Mouse (Mus musculus): ENCODE results near the gene Zfp644. TPM values are rescaled to one million over a fixed set of nuclear protein-coding genes. Genes with fewer than 3 reads are reported as not detected.
A peak's percentile ranks its signal among the peaks of the same experiment; 100 is the strongest.
"Not testable (repeated sequence)": the region's sequence is repeated elsewhere in the genome, so short reads cannot be mapped to it uniquely, and the experiment has no call there.

The Zfp644 gene
- polyA plus RNA-seq, 1 experiment from 2014 or later = 84.5 TPM

- Histone ChIP-seq H3K4me2 (peak overlapping the region; percentile 75), H3K4me1 (replicated peaks) (peaks cover 31% of the 10 kb centered on the region), H3K4me3 (replicated peaks) (peak overlapping the region; percentile 77), H3K27me3 (no peaks in the 10 kb centered on the region), H3K27ac (peak overlapping the region; percentile 100), H3K9ac (replicated peaks) (peak overlapping the region; percentile 98), H3K36me3 (peaks cover 6% of the 10 kb centered on the region), H3K9me3 (no peaks in the 10 kb centered on the region)
- ATAC-seq (ENCODE audit: insufficient number of reproducible peaks, insufficient read depth, low FRiP score, low TSS enrichment, low read depth) = peak; percentile 90
- WGBS = under 1% methylated on average over 48 of the region's 63 CpGs
Measured at GRCm38 (mm10) chr5:106695681-106696395, 1.2 kb downstream of the Zfp644 start.

GRCm38 (mm10) chr5:106695141-106695540, 1.9 kb downstream of the Zfp644 start:
- Histone ChIP-seq H3K9me3 (no peaks in the 10 kb centered on the region), H3K27ac (peak overlapping the region; percentile 100), H3K4me2 (peak overlapping the region; percentile 75), H3K27me3 (no peaks in the 10 kb centered on the region), H3K4me3 (replicated peaks) (peak overlapping the region; percentile 77), H3K36me3 (peaks cover 9% of the 10 kb centered on the region), H3K9ac (replicated peaks) (peak overlapping the region; percentile 98), H3K4me1 (replicated peaks) (peaks cover 31% of the 10 kb centered on the region)
- no peak for ATAC-seq (ENCODE audit: insufficient number of reproducible peaks, insufficient read depth, low FRiP score, low TSS enrichment, low read depth)
- 34% methylated on average over 9 of the region's 9 CpGs for WGBS

GRCm38 (mm10) chr5:106694683-106695082, 2.4 kb downstream of the Zfp644 start:
- Histone ChIP-seq H3K27me3 (no peaks in the 10 kb centered on the region), H3K9ac (replicated peaks) (peak overlapping the region; percentile 98; the same call in 1 of the 2 replicates), H3K36me3 (peaks cover 9% of the 10 kb centered on the region), H3K9me3 (no peaks in the 10 kb centered on the region), H3K4me2 (peak overlapping the region; percentile 75), H3K4me3 (replicated peaks) (peak overlapping the region; percentile 77), H3K4me1 (replicated peaks) (peaks cover 31% of the 10 kb centered on the region), H3K27ac (no peak overlapping the region)
- ATAC-seq (ENCODE audit: insufficient number of reproducible peaks, insufficient read depth, low FRiP score, low TSS enrichment, low read depth) = no peak
- WGBS = 94% methylated on average over 1 of the region's 1 CpGs

DNA sequence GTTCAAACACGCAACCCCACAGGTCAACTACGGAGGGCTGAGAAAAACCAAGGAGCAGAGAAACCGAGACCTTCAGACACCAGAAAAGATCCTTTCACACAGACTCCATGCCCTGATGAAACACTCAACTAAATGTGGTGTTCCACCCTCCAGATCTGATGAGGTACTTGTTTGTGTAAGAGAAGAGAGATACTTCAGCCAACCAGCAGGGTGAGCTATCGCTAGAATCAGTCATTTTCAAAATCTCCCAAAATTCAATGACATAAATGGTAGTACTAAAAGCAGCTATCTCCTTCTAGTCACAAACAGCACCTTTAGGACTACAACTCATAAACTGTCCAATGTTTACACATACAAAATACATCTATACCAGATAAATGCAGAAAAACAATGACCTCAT, 4.1 kb downstream of the Zfp644 start:
- Histone ChIP-seq H3K9me3 (no peaks in the 10 kb centered on the region), H3K27me3 (no peaks in the 10 kb centered on the region), H3K4me2 (no peak overlapping the region), H3K36me3 (peaks cover 12% of the 10 kb centered on the region), H3K4me1 (replicated peaks) (peaks cover 31% of the 10 kb centered on the region), H3K27ac (no peak overlapping the region), H3K9ac (replicated peaks) (no peak overlapping the region), H3K4me3 (replicated peaks) (no peak overlapping the region)
- WGBS = 88% methylated on average over 4 of the region's 4 CpGs
- no peak for ATAC-seq (ENCODE audit: insufficient number of reproducible peaks, insufficient read depth, low FRiP score, low TSS enrichment, low read depth)

GRCm38 (mm10) chr5:106680636-106681458, 16.2 kb downstream of the Zfp644 start:
- Histone ChIP-seq H3K36me3 (peaks cover 17% of the 10 kb centered on the region), H3K4me3 (replicated peaks) (no peak overlapping the region), H3K9ac (replicated peaks) (no peak overlapping the region), H3K27ac (no peak overlapping the region), H3K9me3 (no peaks in the 10 kb centered on the region), H3K4me2 (no peak overlapping the region), H3K27me3 (no peaks in the 10 kb centered on the region), H3K4me1 (replicated peaks) (0 out of 2 replicates have a peak, but pooled peaks cover 2% of the 10 kb centered on the region)
- ATAC-seq (ENCODE audit: insufficient number of reproducible peaks, insufficient read depth, low FRiP score, low TSS enrichment, low read depth) = no peak
- WGBS = 92% methylated on average over 6 of the region's 6 CpGs

DNA sequence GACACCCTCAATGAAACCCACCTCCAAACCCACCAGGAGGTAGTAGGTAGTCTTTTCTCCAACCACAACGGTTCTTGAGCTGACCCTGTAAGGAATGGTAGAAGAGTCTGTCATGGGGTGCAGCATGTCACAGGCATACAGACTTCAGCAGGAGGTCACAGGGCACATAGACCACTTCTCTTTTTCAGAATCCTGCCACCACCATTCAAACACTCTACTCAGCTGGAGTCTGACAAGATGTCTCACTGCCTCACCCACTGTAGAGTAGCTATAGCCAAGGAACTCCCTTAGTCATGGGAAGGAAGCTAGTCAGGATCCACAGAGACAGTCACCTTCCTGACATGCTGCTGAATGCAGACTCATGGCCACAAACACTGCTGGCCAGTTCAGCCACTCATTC, 17.4 kb downstream of the Zfp644 start:
- H3K4me2 ChIP-seq = no peak overlapping the region
- ATAC-seq (ENCODE audit: insufficient number of reproducible peaks, insufficient read depth, low FRiP score, low TSS enrichment, low read depth) = no peak
- no peaks in the 10 kb centered on the region for H3K27me3 ChIP-seq
- H3K9me3 ChIP-seq = no peaks in the 10 kb centered on the region
- no peak overlapping the region for H3K4me3 ChIP-seq (replicated peaks)
- no peak overlapping the region for H3K27ac ChIP-seq
- H3K9ac ChIP-seq (replicated peaks) = no peak overlapping the region
- peaks cover 17% of the 10 kb centered on the region for H3K36me3 ChIP-seq
- WGBS = 92% methylated on average over 1 of the region's 1 CpGs
- 0 out of 2 replicates have a peak, but pooled peaks cover 2% of the 10 kb centered on the region for H3K4me1 ChIP-seq (replicated peaks)

DNA sequence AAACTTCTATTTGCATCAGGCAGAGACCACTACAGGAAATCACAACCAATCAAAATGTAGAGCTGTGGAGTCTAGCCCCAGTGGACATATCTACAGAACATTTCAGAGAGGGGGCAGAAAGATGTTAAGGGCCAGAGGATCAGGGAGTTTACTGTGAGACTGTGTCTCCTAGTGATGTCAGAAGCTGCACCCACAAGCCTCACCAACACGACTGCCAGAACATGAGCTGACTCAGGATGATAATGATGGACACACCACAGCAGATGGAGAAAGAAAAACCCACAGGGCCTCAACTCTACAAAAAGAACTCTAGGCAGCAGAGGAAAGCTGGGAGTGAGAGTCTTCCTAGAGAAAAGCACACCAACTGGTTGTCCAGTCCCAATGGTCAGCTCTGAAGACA, 18.3 kb downstream of the Zfp644 start:
- WGBS = 69% methylated on average over 1 of the region's 1 CpGs
- not testable (repeated sequence) for H3K9me3 ChIP-seq; H3K27ac ChIP-seq; H3K9ac ChIP-seq (replicated peaks); H3K4me3 ChIP-seq (replicated peaks); ATAC-seq (ENCODE audit: insufficient number of reproducible peaks, insufficient read depth, low FRiP score, low TSS enrichment, low read depth); H3K27me3 ChIP-seq; H3K4me1 ChIP-seq (replicated peaks); H3K4me2 ChIP-seq
- H3K36me3 ChIP-seq = peaks cover 17% of the 10 kb centered on the region

DNA sequence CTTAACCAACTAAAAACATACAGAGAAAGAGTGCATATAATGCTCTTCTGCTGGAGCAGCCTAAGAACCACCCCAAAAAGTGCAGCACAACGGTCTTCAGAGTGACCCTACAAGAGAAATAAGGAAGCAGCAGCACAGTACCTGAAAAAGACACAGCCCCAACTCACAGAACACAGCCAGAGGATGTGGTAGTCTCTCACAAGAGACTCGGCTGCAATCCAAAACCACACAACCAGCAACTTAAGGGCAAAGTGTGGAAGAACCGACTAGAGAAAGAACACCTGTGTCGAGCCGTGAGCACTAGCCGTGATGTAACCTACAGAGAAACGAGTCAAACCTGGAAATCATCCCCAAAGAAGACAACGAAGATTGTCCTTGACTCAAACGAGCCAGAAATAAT, 20.3 kb downstream of the Zfp644 start:
- Histone ChIP-seq H3K4me3 (replicated peaks) (no peak overlapping the region), H3K36me3 (peaks cover 12% of the 10 kb centered on the region), H3K4me2 (no peak overlapping the region), H3K9me3 (no peaks in the 10 kb centered on the region), H3K27me3 (no peaks in the 10 kb centered on the region), H3K4me1 (replicated peaks) (no peaks in the 10 kb centered on the region), H3K27ac (no peak overlapping the region), H3K9ac (replicated peaks) (no peak overlapping the region)
- WGBS = 90% methylated on average over 9 of the region's 9 CpGs
- ATAC-seq (ENCODE audit: insufficient number of reproducible peaks, insufficient read depth, low FRiP score, low TSS enrichment, low read depth) = no peak

GRCm38 (mm10) chr5:106672597-106672996, 24.5 kb downstream of the Zfp644 start:
- H3K36me3 ChIP-seq = peaks cover 24% of the 10 kb centered on the region
- no peak overlapping the region for H3K27ac ChIP-seq
- H3K9ac ChIP-seq (replicated peaks) = no peak overlapping the region
- no peak overlapping the region for H3K4me3 ChIP-seq (replicated peaks)
- H3K27me3 ChIP-seq = no peaks in the 10 kb centered on the region
- no peak for ATAC-seq (ENCODE audit: insufficient number of reproducible peaks, insufficient read depth, low FRiP score, low TSS enrichment, low read depth)
- H3K4me2 ChIP-seq = no peak overlapping the region
- no peaks in the 10 kb centered on the region for H3K9me3 ChIP-seq
- H3K4me1 ChIP-seq (replicated peaks) = no peaks in the 10 kb centered on the region

- H3K27ac ChIP-seq = no peak overlapping the region
- H3K4me3 ChIP-seq (replicated peaks) = no peak overlapping the region
- H3K4me2 ChIP-seq = no peak overlapping the region
- no peak for ATAC-seq (ENCODE audit: insufficient number of reproducible peaks, insufficient read depth, low FRiP score, low TSS enrichment, low read depth)
- H3K9ac ChIP-seq (replicated peaks) = no peak overlapping the region
- H3K36me3 ChIP-seq = peaks cover 27% of the 10 kb centered on the region
- no peaks in the 10 kb centered on the region for H3K27me3 ChIP-seq
- no peaks in the 10 kb centered on the region for H3K9me3 ChIP-seq
- 88% methylated on average over 3 of the region's 3 CpGs for WGBS
- no peaks in the 10 kb centered on the region for H3K4me1 ChIP-seq (replicated peaks)
Measured at GRCm38 (mm10) chr5:106671893-106672292, 25.2 kb downstream of the Zfp644 start.

GRCm38 (mm10) chr5:106664910-106665309, 32.2 kb downstream of the Zfp644 start:
- H3K27ac ChIP-seq = no peak overlapping the region
- H3K9ac ChIP-seq (replicated peaks) = no peak overlapping the region
- H3K36me3 ChIP-seq = peaks cover 39% of the 10 kb centered on the region
- no peak for ATAC-seq (ENCODE audit: insufficient number of reproducible peaks, insufficient read depth, low FRiP score, low TSS enrichment, low read depth)
- H3K4me1 ChIP-seq (replicated peaks) = peaks cover 12% of the 10 kb centered on the region; the same call in 1 of the 2 replicates
- no peaks in the 10 kb centered on the region for H3K27me3 ChIP-seq
- H3K4me3 ChIP-seq (replicated peaks) = no peak overlapping the region
- no peaks in the 10 kb centered on the region for H3K9me3 ChIP-seq
- no peak overlapping the region for H3K4me2 ChIP-seq
- 91% methylated on average over 4 of the region's 4 CpGs for WGBS

Data from limb, embryonic 12.5 days (tissue).